Mouse (Mus musculus) testis, adult 2 months (tissue): ENCODE data around the gene Celsr2.

Experiments
- CTCF ChIP-seq: fragments of 200-500 bp; IDR thresholded peaks from 2 replicates; pipeline ENCODE4 v1.5.1; 2012; ENCODE audit warnings: low read depth, mild to moderate bottlenecking, inconsistent platforms, low read length, moderate library complexity; ENCODE audit not compliant: control insufficient read depth, insufficient read depth, insufficient replicate concordance
- POLR2A ChIP-seq: fragments of 200-500 bp; IDR thresholded peaks from 2 replicates; pipeline ENCODE4 v1.6.1; 2012; ENCODE audit warnings: low read depth, mild to moderate bottlenecking, inconsistent platforms, low read length, moderate library complexity; ENCODE audit not compliant: control insufficient read depth

DNA sequence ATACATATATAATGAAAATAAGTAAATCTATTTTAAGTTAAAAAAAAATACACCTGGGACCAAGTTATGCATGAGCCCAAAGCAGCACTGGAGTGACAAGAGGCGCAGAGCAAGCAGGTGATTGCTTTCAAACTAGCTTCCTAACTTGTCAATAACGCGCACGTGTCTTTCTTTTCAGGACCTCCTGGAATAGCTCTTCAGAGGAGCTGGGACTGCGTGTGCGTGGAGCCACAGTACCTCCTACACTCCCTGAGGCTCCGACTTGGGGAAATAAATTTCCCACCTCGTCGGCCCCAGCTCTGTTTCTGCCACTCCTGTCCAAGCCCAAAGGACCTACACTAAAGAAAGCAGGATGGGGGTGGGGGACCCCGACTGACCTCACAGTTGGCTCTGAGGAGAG lies 58.3 kb downstream of the Celsr2 start:
- TF ChIP-seq CTCF (no peak), POLR2A (no peak)
